24 mouse cellular contexts compared by ENCODE assay signal in genomic region chrX:129412939-129413627, GRCm38 (mm10).
DNase-seq lines count a peak whose midpoint lies in the region; ATAC-seq and TF ChIP-seq lines count a peak whose summit lies in the region.
"Had no signal": no experiment of that assay in that cellular context is flagged by ENCODE, and none has a peak within 500 bp of the region (broad histone marks: within the 10 kb centered on the region; RNA-seq: fewer than 3 reads in every experiment).

No protein-coding gene starts in this region.

- H3K36me3 ChIP-seq in hindbrain, postnatal 0 days (ENCODE audit: insufficient read depth, low read length) = no peaks in the 10 kb centered on the region
- no peaks in the 10 kb centered on the region for H3K36me3 ChIP-seq in hindbrain, embryonic 16.5 days (ENCODE audit: control insufficient read depth, insufficient read depth, low read length)
- H3K36me3 ChIP-seq in midbrain, embryonic 14.5 days (ENCODE audit: control insufficient read depth, insufficient read depth, low read length) = no peaks in the 10 kb centered on the region
- H3K36me3 ChIP-seq in midbrain, embryonic 13.5 days = no peaks in the 10 kb centered on the region
- no peaks in the 10 kb centered on the region for H3K36me3 ChIP-seq in kidney, embryonic 16.5 days (ENCODE audit: insufficient read depth, low read length)
- H3K36me3 ChIP-seq: embryonic facial prominence, embryonic 12.5 days; heart, embryonic 15.5 days; midbrain, embryonic 15.5 days; neural tube, embryonic 15.5 days; stomach, embryonic 15.5 days had no signal

- no peak for ATAC-seq in hindbrain, postnatal 0 days
- no peak for ATAC-seq in hindbrain, embryonic 16.5 days
- ATAC-seq in midbrain, embryonic 14.5 days (ENCODE audit: low FRiP score, low TSS enrichment) = no peak
- ATAC-seq in midbrain, embryonic 13.5 days = no peak
- ATAC-seq in kidney, embryonic 16.5 days (ENCODE audit: low FRiP score, low TSS enrichment) = no peak
- ATAC-seq: activated CD4-positive, CD25-positive, alpha-beta regulatory T cell, adult 4 months; forebrain, embryonic 16.5 days; midbrain, embryonic 15.5 days; Patski had no signal

- H3K9ac ChIP-seq in hindbrain, postnatal 0 days (replicated peaks; ENCODE audit: low read length) = no peak overlapping the region
- H3K9ac ChIP-seq in hindbrain, embryonic 16.5 days (ENCODE audit: low read depth, low read length) = no peak overlapping the region
- no peak overlapping the region for H3K9ac ChIP-seq in midbrain, embryonic 14.5 days (replicated peaks; ENCODE audit: low read length)
- no peak overlapping the region for H3K9ac ChIP-seq in midbrain, embryonic 13.5 days (replicated peaks)
- no peak overlapping the region for H3K9ac ChIP-seq in kidney, embryonic 16.5 days (replicated peaks; ENCODE audit: low read length)
- H3K9ac ChIP-seq: embryonic facial prominence, embryonic 12.5 days; heart, embryonic 15.5 days; midbrain, embryonic 15.5 days; neural tube, embryonic 15.5 days; stomach, embryonic 15.5 days had no signal

- WGBS in hindbrain, postnatal 0 days = 60% methylated on average over 3 of the region's 3 CpGs
- WGBS in hindbrain, embryonic 16.5 days = 55% methylated on average over 3 of the region's 3 CpGs
- 63% methylated on average over 3 of the region's 3 CpGs for whole genome bisulfite sequencing in midbrain, embryonic 14.5 days
- WGBS in midbrain, embryonic 13.5 days = 65% methylated on average over 3 of the region's 3 CpGs
- WGBS in kidney, embryonic 16.5 days = 67% methylated on average over 3 of the region's 3 CpGs

- peak; percentile 10 for DNase-seq in hindbrain, postnatal 0 days (ENCODE audit: low spot score)
- DNase-seq in midbrain, embryonic 14.5 days = peak; percentile 11
- DNase-seq in cerebellum, adult 8-10 months = peak; percentile 20
- DNase-seq in lung, postnatal 14 days = peak; percentile 0
- no peak for DNase-seq in adrenal gland, adult 8-10 months
- DNase-seq: adrenal gland, postnatal 14 days; gastrocnemius, postnatal 25 days; kidney, adult 11 months; kidney, postnatal 14 days; left cerebral cortex, postnatal 4 days; liver; thymus, adult 18-20 months had no signal

- H3K9me3 ChIP-seq in hindbrain, postnatal 0 days (ENCODE audit: low read length) = no peaks in the 10 kb centered on the region
- no peaks in the 10 kb centered on the region for H3K9me3 ChIP-seq in hindbrain, embryonic 16.5 days (ENCODE audit: control insufficient read depth, low read length)
- no peaks in the 10 kb centered on the region for H3K9me3 ChIP-seq in midbrain, embryonic 14.5 days (ENCODE audit: control insufficient read depth, low read length)
- no peaks in the 10 kb centered on the region for H3K9me3 ChIP-seq in midbrain, embryonic 13.5 days
- no peaks in the 10 kb centered on the region for H3K9me3 ChIP-seq in kidney, embryonic 16.5 days (ENCODE audit: low read length)
- H3K9me3 ChIP-seq: embryonic facial prominence, embryonic 12.5 days; heart, embryonic 15.5 days; midbrain, embryonic 15.5 days; neural tube, embryonic 15.5 days; stomach, embryonic 15.5 days had no signal

- no peaks in the 10 kb centered on the region for H3K4me1 ChIP-seq in hindbrain, postnatal 0 days (ENCODE audit: insufficient read depth, low read length)
- no peaks in the 10 kb centered on the region for H3K4me1 ChIP-seq in hindbrain, embryonic 16.5 days (ENCODE audit: control insufficient read depth, insufficient read depth, low read depth, low read length)
- H3K4me1 ChIP-seq in midbrain, embryonic 14.5 days (ENCODE audit: control insufficient read depth, insufficient read depth, low read length) = no peaks in the 10 kb centered on the region
- H3K4me1 ChIP-seq in midbrain, embryonic 13.5 days (replicated peaks) = no peaks in the 10 kb centered on the region
- no peaks in the 10 kb centered on the region; the same call in 1 of the 2 replicates for H3K4me1 ChIP-seq in kidney, embryonic 16.5 days (ENCODE audit: insufficient read depth, low read length)
- H3K4me1 ChIP-seq: embryonic facial prominence, embryonic 12.5 days; heart, embryonic 15.5 days; midbrain, embryonic 15.5 days; neural tube, embryonic 15.5 days; stomach, embryonic 15.5 days had no signal

- no peak overlapping the region for H3K4me3 ChIP-seq in hindbrain, postnatal 0 days (ENCODE audit: low read length)
- no peak overlapping the region for H3K4me3 ChIP-seq in hindbrain, embryonic 16.5 days (ENCODE audit: low read length)
- H3K4me3 ChIP-seq in midbrain, embryonic 14.5 days (replicated peaks; ENCODE audit: low read depth, low read length) = no peak overlapping the region
- H3K4me3 ChIP-seq in midbrain, embryonic 13.5 days (replicated peaks) = no peak overlapping the region
- no peak overlapping the region for H3K4me3 ChIP-seq in kidney, embryonic 16.5 days (ENCODE audit: low read length)
- H3K4me3 ChIP-seq: embryonic facial prominence, embryonic 12.5 days; heart, embryonic 15.5 days; midbrain, embryonic 15.5 days; neural tube, embryonic 15.5 days; stomach, embryonic 15.5 days had no signal

- no peaks in the 10 kb centered on the region for H3K27me3 ChIP-seq in hindbrain, postnatal 0 days (ENCODE audit: insufficient read depth, low read length)
- H3K27me3 ChIP-seq in hindbrain, embryonic 16.5 days (replicated peaks; ENCODE audit: control insufficient read depth, insufficient read depth, low read length) = no peaks in the 10 kb centered on the region
- no peaks in the 10 kb centered on the region for H3K27me3 ChIP-seq in midbrain, embryonic 14.5 days (ENCODE audit: control insufficient read depth, insufficient read depth, low read length)
- H3K27me3 ChIP-seq in midbrain, embryonic 13.5 days = no peaks in the 10 kb centered on the region
- H3K27me3 ChIP-seq in kidney, embryonic 16.5 days (ENCODE audit: insufficient read depth, low read length) = no peaks in the 10 kb centered on the region
- H3K27me3 ChIP-seq: embryonic facial prominence, embryonic 12.5 days; heart, embryonic 15.5 days; midbrain, embryonic 15.5 days; neural tube, embryonic 15.5 days; stomach, embryonic 15.5 days had no signal

- H3K27ac ChIP-seq in hindbrain, postnatal 0 days = no peak overlapping the region
- no peak overlapping the region for H3K27ac ChIP-seq in hindbrain, embryonic 16.5 days (ENCODE audit: low read depth, low read length)
- H3K27ac ChIP-seq in midbrain, embryonic 14.5 days (replicated peaks; ENCODE audit: low read depth, low read length) = no peak overlapping the region
- H3K27ac ChIP-seq in midbrain, embryonic 13.5 days = no peak overlapping the region
- no peak overlapping the region for H3K27ac ChIP-seq in kidney, embryonic 16.5 days (ENCODE audit: low read length)
- H3K27ac ChIP-seq: embryonic facial prominence, embryonic 12.5 days; heart, embryonic 15.5 days; macrophage; midbrain, embryonic 15.5 days; neural tube, embryonic 15.5 days; stomach, embryonic 15.5 days had no signal

- H3K4me2 ChIP-seq in hindbrain, postnatal 0 days (ENCODE audit: low read depth, low read length) = no peak overlapping the region
- H3K4me2 ChIP-seq in hindbrain, embryonic 16.5 days (ENCODE audit: low read length) = no peak overlapping the region
- H3K4me2 ChIP-seq in midbrain, embryonic 14.5 days (ENCODE audit: low read length) = no peak overlapping the region
- no peak overlapping the region for H3K4me2 ChIP-seq in midbrain, embryonic 13.5 days (replicated peaks)
- no peak overlapping the region for H3K4me2 ChIP-seq in kidney, embryonic 16.5 days (replicated peaks; ENCODE audit: low read depth, low read length)
- H3K4me2 ChIP-seq: embryonic facial prominence, embryonic 12.5 days; heart, embryonic 15.5 days; midbrain, embryonic 15.5 days; neural tube, embryonic 15.5 days; stomach, embryonic 15.5 days had no signal

- no peak for TF ChIP-seq CTCF in hindbrain, postnatal 0 days (IDR thresholded peaks at IDR 0.05; ENCODE audit: low read depth)
